Mouse (Mus musculus) gastrocnemius, postnatal 36 days (tissue): Measurements from ENCODE around the gene Kcnj1. TPM values are rescaled to one million over a fixed set of nuclear protein-coding genes. Genes with fewer than 3 reads are reported as not detected.

Experiments used
- DNase-seq, 2 experiments: peaks; one replicate each; pipeline ENCODE4 v3.0.0; 2022
- intact Hi-C: fragments of 180-260 bp; cut with DNase I; formaldehyde crosslinking; loops from one replicate; pipeline ENCODE4 v1.15.1; 2025
- long read RNA-seq, 2 experiments: library from polyadenylated mRNA; stranded (forward); transcript quantifications; one replicate each; pipeline ENCODE4 v2.0.0; 2021
- total RNA-seq, 2 experiments: library from RNA; stranded (reverse); gene quantifications; 2 replicates each; pipeline ENCODE4 v1.2.3; 2021

Kcnj1 gene
- not detected for total RNA-seq
- long read RNA-seq, experiment 1, result 0 reads
- long read RNA-seq, experiment 2, result 0 reads

DNA sequence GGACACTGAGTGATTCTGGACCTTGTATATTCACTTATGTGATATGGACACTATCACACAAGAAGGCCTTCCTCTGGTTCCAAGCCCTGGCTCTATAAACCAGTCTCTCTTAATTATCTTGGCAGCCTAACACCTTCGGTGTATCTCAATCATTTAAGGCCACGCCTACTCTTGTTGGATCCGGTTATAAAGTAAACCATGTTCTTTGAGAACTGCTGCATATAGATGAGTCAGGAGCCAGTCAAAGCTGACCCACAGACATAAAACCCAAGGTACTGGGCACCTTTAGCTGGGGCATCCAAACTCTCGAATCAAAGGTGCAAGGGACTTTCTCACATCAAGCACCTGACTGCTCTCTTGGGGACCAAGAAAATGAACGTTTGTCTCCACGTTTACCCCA is at the start of gene Kcnj1:
Gene Kcnj1 (plus strand): TSS at position 292 of the 400 bp plus-strand sequence.
- intact Hi-C loops, result no loop called here
- DNase-seq, result no peak

GRCm38 (mm10) chr9:32323610-32324009 is 48.7 kb upstream of the Kcnj1 start:
- intact Hi-C loops, result no loop called here
- no peak for DNase-seq

DNA sequence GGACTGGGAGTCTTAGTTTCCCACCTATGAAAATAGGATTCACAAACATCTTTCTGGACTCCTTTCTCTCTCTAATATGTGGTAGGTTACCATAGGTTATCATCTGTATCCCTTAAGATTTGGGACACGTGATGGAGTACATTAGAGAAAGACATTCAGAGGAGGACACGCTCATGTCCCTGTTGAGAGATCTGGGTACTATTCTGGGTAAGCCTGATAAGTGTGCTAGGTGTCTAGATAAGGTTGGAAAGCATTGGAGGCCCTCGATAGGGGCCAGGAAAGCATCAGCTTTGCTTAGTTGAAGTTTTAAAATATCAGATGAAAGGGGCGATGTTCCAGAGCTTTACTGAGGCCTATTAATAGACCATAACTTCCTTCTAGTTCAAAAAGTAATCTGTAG is 43.5 kb upstream of the Kcnj1 start:
- no peak for DNase-seq
- intact Hi-C loops, result no loop called here

DNA sequence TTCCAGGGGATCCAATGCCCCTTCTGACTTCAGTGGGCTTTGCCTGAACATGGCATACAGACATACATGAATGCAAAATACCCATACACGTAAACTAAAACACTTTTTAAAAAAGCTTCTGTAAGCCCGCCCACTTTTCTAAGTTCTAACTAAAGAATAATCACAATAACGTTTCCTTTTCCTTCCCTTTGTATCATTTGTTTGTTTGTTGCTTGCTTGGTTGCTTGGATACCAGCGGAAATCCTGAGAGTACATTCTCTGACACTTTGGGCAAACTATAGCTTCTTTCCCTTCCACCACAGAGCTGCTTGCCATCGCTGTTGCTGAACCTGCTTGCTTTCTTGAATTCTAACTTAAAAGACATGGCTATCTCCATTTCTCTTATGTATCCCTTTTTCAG is 41.1 kb upstream of the Kcnj1 start:
- intact Hi-C loops, result no loop called here
- no peak for DNase-seq

DNA sequence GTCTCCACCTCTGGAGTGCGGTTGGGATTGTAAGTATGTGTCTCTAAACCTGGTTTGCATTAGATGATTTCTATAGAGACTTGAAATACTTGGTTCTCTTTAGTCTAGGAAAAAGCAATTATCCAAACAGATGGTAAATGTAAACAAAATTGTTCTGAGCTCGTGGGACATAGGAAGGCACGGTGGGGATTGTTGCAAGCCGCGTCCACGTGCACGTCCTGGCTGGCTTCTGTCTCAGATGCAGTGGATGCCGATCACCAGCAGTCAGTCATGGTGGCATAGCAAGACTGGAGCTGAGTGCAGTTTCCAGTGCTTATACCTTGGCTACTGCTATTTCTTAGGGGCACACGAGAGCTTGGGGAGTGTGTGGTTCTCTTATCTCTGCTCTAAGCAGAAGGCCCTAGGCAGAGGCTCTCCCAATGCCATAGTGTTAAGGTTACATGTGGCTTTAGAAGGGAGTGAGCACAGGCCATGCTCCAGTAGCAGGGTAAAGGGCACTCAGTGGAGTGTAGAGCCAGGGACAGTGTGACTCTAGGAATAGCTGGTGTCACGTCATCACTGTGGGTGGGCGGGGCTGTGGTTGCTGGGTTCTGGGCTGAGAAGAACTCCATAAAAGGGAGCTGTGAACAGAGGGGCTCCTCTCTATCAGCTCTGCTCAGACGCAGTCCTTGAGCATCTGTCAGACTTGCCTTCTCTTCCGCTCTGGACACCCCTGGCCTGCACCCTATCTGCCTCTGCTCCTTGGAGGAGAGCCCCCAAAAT is 36.7 kb upstream of the Kcnj1 start:
- intact Hi-C loops, result no loop called here
- no peak for DNase-seq

DNA sequence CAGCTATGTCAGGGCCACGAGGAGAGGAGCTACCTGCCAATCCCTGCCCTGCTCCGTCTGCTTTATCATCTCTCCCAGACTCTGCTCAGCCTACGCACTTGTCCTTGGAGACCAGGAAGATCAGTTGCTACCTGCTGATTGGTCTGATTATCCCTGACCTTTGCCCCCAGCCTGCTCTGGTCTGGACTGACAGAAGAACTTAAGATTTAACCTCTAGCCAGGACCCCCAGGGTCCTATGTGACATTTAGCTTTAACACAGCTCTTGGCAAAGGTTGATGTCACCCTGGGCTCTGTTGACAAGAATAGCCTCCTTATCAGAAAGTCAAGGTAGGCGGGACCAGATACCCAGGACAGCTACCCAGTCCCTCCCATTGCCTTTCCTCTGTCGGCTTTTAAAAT is 31.5 kb upstream of the Kcnj1 start:
- no peak for DNase-seq
- intact Hi-C loops, result no loop called here

DNA sequence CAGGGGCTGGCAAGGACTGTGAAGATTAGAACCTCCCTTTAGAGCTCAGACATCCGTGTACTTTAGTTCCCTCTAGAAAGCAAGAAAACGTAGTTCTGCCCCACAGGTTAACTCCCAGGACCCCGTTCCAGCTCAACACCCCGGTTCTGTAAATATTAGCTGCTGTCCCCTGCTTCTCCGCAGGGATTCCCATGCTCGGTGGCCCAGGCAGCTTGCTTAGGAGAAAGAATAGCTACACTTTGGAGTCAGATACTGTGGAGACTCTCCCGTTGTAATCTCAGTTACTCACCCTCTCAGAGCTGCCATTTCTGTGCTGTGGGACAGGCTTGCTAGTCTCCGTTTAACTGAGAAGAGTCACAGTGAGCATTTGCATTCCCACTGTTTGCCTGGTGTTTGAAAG is 29.4 kb upstream of the Kcnj1 start:
- intact Hi-C loops, result no loop called here
- no peak for DNase-seq

DNA sequence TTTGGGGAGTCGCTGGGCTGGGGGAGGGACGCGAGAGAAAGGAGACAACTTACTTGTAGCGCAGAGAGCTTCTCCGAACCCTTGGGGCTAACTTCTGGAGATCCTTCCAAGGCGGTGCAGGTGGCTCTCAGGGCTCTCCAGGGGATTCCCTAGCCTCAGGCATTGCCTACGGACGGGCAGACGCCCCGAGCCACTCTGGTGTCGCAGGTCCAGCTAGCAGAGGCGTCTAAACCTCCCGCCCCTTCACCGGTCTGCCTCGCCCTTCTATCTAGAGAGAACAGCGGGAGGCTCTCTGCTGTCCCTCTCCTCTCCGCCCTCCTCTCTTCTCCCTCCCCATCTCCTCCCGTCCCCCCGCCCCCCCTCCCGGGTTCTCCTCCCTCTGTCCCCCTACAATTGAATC is 28.2 kb upstream of the Kcnj1 start, which contains the start of gene Kcnj5:
Gene Kcnj5 (minus strand): TSS at position 300 of the 400 bp plus-strand sequence.
- DNase-seq, result no peak

DNA sequence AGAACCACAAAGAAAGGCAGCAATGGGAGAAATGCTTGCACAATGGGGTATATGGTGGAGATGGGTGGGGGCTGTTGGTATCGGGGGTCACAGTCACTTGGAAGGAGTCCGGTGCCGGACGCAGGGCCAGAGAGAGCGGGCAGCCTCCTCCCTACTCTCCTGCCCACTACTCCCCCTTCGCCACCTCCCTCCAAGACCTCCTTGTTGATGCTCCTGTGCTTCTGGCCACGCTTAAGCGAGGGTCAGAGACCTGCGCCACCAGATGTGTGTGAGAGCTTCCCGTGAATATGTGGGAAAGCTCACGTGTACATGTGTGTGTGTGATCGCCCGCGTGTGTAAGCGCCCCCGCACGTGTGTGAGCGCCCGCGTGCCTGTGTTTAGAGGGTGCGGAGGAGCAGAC is 27.8 kb upstream of the Kcnj1 start:
- no peak for DNase-seq
- intact Hi-C loops, result no loop called here

More for the DNA sequence above, 28.2 kb upstream of the Kcnj1 start, which contains the start of gene Kcnj5:
- intact Hi-C loops, result no loop called here

GRCm38 (mm10) chr9:32348096-32348495 is 24.2 kb upstream of the Kcnj1 start:
- intact Hi-C loops, result no loop called here
- no peak for DNase-seq

DNA sequence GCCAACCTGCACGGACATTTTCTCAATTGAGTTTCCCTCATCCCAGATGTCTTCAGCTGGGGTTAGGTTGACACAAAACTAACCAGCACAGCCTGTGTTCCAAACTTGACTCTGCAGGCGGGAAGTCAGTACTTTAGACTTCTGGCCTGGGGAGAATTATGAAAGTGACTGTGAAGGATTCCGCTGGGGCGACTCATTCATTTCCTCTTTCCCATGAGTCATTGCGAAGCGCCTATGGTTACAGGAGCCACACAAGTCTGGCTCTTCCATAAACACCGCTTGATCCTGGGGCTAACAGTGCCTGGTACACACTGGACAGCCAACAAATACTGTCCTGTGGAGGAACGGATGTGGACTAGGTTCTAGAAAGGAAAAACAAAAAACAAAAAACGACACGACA is 22.9 kb upstream of the Kcnj1 start:
- DNase-seq, result no peak
- intact Hi-C loops, result no loop called here

GRCm38 (mm10) chr9:32350332-32350731 is 22.0 kb upstream of the Kcnj1 start:
- intact Hi-C loops, result loop anchor here (2.0 kb wide), 1 partner anchor 78 kb away; no protein-coding TSS in a partner anchor
- DNase-seq, result peak; percentile 29 to 52

DNA sequence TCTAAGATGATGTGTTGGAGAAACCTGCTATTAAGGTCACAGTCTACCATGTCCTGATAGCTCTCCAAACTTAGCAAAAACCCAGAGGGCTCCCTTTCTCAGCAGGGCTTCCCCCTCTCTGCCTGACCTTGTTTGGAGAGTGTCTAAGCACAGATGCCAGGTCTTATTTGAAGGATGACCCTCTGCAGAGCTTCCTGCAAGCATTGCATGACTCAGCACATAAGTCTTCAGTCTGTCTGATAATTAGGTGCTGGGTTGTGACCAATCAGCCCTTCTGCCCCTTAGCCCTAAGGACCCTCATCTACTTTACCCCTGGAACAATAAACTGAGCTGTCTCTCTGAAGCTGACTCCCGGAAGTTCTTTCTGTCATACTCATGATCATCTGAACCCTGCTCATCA is 11.5 kb upstream of the Kcnj1 start:
- DNase-seq, result no peak

DNA sequence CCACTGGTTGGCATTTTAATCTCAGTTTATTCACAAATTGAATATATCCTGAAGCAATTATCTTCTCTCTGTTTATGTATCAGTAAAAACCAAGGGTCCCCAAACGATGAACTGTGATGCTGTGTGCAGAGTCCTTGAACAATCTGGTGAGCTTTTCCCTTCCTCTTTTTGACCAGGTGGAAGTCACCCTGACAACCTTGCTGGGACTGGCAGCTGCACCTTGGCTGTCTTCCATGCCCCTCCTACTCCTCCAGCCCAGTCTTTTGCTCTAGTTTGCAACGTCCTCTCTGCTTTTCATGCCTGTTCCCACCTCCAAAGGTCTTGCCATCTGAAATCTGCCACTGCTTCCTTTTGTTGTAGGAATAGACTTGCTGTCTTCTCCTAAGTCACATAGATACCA is 3.5 kb upstream of the Kcnj1 start:
- intact Hi-C loops, result no loop called here
- no peak for DNase-seq

More for the DNA sequence above, 11.5 kb upstream of the Kcnj1 start:
- intact Hi-C loops, result no loop called here

GRCm38 (mm10) chr9:32369388-32369787 is 2.9 kb upstream of the Kcnj1 start:
- no peak for DNase-seq
- intact Hi-C loops, result no loop called here

GRCm38 (mm10) chr9:32373656-32374055 is 1.4 kb downstream of the Kcnj1 start:
- intact Hi-C loops, result no loop called here

DNA sequence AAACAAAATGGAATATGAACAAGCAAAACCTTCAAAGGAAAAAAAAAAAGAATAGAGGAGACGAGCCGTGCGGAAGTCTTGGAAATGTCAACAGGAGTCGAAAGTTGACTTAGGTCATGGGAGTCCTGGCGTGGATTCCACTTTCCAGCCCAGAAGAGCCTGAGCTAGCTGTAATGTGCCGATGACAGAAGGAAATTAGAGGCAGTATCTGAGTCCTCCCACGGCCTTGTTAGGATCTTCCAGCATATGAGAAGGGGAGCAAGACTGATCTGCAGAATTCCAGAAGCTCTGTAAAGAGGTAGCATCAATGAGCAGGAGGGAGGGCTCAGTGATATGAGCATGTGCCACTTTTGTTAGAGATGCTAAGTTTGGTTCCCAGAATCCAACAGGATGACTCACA is 3.7 kb downstream of the Kcnj1 start:
- no peak for DNase-seq
- intact Hi-C loops, result no loop called here

More at GRCm38 (mm10) chr9:32373656-32374055, 1.4 kb downstream of the Kcnj1 start:
- DNase-seq, result no peak

DNA sequence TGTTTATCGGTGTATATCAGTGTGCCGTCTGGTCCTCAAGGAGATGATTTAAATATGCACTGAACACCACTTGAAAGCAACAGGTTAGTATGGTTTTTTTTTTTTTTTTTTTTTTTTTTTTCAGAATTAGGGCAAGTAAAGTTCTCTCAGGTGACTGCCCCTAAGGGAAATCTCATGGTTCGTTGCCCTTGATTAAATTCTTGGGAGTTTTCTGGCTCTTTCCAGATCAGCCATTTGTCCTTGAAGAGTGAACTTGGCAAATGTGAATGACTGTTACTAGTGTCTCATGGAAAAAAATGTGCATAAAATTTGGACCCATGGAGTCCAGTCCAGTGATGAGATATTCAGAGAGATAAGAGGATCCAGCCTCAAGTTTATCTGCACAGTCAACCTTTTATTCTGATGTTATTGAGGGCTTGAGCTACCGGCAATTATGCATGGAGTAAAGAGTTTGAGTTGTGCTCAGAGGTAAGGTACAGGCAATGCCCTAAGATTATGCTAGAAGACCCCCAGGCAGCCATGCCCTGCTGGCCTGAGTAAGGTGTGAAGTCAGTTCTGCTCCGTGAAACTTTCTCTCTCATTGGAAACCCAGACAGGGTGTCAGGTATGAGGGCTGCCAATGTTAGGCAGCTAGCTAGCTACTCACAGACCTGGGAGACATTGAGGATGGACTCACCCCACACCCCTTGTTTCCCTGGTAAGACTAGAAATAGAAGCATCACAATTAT is 4.7 kb downstream of the Kcnj1 start:
- intact Hi-C loops, result no loop called here
- no peak for DNase-seq

- DNase-seq, result no peak
- intact Hi-C loops, result no loop called here
Observed at GRCm38 (mm10) chr9:32384906-32385305, 12.6 kb downstream of the Kcnj1 start.

DNA sequence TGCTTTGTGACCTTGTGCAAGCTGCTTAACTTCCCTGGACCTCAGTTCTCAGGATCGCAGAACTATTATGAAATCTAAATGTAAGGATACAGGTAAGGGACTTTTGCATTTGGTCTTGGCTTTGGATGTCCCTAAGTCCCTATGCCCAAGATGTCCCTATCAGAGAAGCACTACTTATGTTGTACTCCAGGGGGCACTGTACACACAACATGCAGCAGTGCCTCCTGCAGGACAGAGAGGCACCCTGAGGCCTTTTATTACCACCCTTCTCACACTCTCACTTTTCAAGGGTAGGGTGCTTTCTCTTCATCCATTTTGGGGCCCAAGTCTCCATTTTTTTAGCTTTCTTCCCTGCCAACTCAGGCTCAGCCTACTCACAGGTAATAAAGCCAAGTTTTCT is 15.8 kb downstream of the Kcnj1 start:
- no peak for DNase-seq
- intact Hi-C loops, result no loop called here

- intact Hi-C loops, result no loop called here
Observed at GRCm38 (mm10) chr9:32391092-32391491, 18.8 kb downstream of the Kcnj1 start.

DNA sequence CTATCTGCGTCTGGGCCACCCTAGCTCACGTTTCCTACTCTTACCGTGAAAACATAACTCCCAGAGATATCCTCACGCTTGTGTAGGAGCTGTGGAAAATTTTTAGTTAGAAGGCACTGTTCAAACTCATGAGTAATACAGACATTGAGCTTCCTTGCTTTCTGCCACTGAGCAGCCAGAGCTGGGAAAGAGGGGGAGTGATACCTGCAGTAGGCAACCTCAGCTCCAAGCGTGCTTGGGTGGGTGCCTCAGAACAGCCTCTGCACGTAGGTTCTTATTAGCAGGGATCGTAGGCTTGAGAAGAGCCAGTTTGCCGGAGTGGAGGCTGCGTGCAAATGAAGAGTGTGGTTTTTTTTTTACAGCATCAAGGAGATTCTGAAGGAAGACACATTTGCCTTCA is 19.4 kb downstream of the Kcnj1 start:
- intact Hi-C loops, result no loop called here
- no peak for DNase-seq

More at GRCm38 (mm10) chr9:32391092-32391491, 18.8 kb downstream of the Kcnj1 start:
- DNase-seq, result no peak
